Comparison of ENCODE assay signal across 8 mouse cellular contexts in the genomic region with DNA sequence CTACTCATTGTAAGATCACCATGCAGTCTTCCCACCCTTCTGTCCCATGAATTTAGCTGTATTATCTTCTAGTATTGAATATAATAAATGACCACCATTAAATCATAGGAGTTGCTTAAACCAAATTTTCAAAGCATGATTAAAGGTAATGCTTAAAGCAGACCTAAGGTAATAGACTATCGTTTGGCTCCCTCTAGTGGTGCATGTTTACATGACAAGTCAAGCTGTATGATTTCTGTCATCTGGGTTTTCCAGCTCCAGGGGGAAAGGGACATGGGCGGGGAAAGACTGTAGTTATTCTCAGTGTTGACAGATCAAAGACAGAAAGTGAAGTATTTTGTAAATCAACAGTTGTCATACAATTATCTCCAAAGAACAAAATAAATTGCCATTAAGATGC.
A peak's percentile ranks its signal among the peaks of the same experiment; 100 is the strongest.
DNase-seq lines count a peak whose midpoint lies in the region; ATAC-seq and TF ChIP-seq lines count a peak whose summit lies in the region.

No protein-coding gene starts in this region.

- no peaks in the 10 kb centered on the region for H3K36me3 ChIP-seq in kidney, embryonic 16.5 days (ENCODE audit: insufficient read depth, low read length)
- no peaks in the 10 kb centered on the region for H3K36me3 ChIP-seq in liver, postnatal 0 days (replicated peaks; ENCODE audit: insufficient read depth, low read length)
- H3K36me3 ChIP-seq in neural tube, embryonic 14.5 days (ENCODE audit: control insufficient read depth, insufficient read depth, low read length) = no peaks in the 10 kb centered on the region

- DNase-seq in CD4-positive, CD25-positive, alpha-beta regulatory T cell, adult 2 months (ENCODE audit: low read depth, low spot score) = peak; percentile 85
- DNase-seq in heart, adult 9 months (ENCODE audit: low spot score in 2 of 2) = peak; percentile 29 to 72
- DNase-seq in liver, postnatal 0 days = peak; percentile 50
- DNase-seq in thymus, postnatal 4 days = peak; percentile 70

- no peaks in the 10 kb centered on the region for H3K27me3 ChIP-seq in kidney, embryonic 16.5 days (ENCODE audit: insufficient read depth, low read length)
- no peaks in the 10 kb centered on the region for H3K27me3 ChIP-seq in liver, postnatal 0 days (ENCODE audit: insufficient read depth, low read length)
- H3K27me3 ChIP-seq in neural tube, embryonic 14.5 days (ENCODE audit: control insufficient read depth, insufficient read depth, low read length) = no peaks in the 10 kb centered on the region

- TF ChIP-seq POLR2A in cortical plate, adult 2 months (IDR thresholded peaks at IDR 0.05; ENCODE audit: extremely low read depth, insufficient read depth, low read length) = no peak

- peak; percentile 82 for ATAC-seq in activated CD4-positive, CD25-positive, alpha-beta regulatory T cell, adult 4 months
- peak; percentile 70; the same call in 1 of the 2 replicates for ATAC-seq in kidney, embryonic 16.5 days (ENCODE audit: low FRiP score, low TSS enrichment)
- no peak for ATAC-seq in liver, postnatal 0 days
- ATAC-seq in neural tube, embryonic 14.5 days (ENCODE audit: low read depth) = peak; percentile 25; the same call in 1 of the 2 replicates

- TF ChIP-seq EP300 in liver, postnatal 0 days (IDR thresholded peaks at IDR 0.05; ENCODE audit: low read depth) = no peak

- no peaks in the 10 kb centered on the region for H3K9me3 ChIP-seq in kidney, embryonic 16.5 days (ENCODE audit: low read length)
- no peaks in the 10 kb centered on the region for H3K9me3 ChIP-seq in liver, postnatal 0 days (ENCODE audit: low read length)
- no peaks in the 10 kb centered on the region for H3K9me3 ChIP-seq in neural tube, embryonic 14.5 days (ENCODE audit: control insufficient read depth, low read length)

- H3K4me3 ChIP-seq in cortical plate, adult 2 months (ENCODE audit: insufficient read depth, low read length) = no peak overlapping the region
- H3K4me3 ChIP-seq in kidney, embryonic 16.5 days (ENCODE audit: low read length) = no peak overlapping the region
- H3K4me3 ChIP-seq in liver, postnatal 0 days (ENCODE audit: low read depth, low read length) = no peak overlapping the region
- no peak overlapping the region for H3K4me3 ChIP-seq in neural tube, embryonic 14.5 days (ENCODE audit: low read depth, low read length)

- 3% methylated on average over 2 of the region's 2 CpGs for WGBS in kidney, embryonic 16.5 days
- 5% methylated on average over 2 of the region's 2 CpGs for WGBS in liver, postnatal 0 days (ENCODE audit: insufficient replicate concordance)
- 0% methylated on average over 2 of the region's 2 CpGs for WGBS in neural tube, embryonic 14.5 days

- no peak overlapping the region for H3K9ac ChIP-seq in kidney, embryonic 16.5 days (replicated peaks; ENCODE audit: low read length)
- no peak overlapping the region for H3K9ac ChIP-seq in liver, postnatal 0 days (replicated peaks)
- H3K9ac ChIP-seq in neural tube, embryonic 14.5 days (replicated peaks; ENCODE audit: low read depth, low read length) = no peak overlapping the region

- peak; percentile 47; the same call in 1 of the 2 replicates for TF ChIP-seq CTCF in cortical plate, adult 2 months (IDR thresholded peaks at IDR 0.05; ENCODE audit: extremely low read depth, insufficient read depth, low read length)
- peak; percentile 86 for TF ChIP-seq CTCF in liver, postnatal 0 days (IDR thresholded peaks at IDR 0.05; ENCODE audit: low read depth)

- H3K27ac ChIP-seq in cortical plate, adult 2 months (ENCODE audit: insufficient read depth, low read length) = no peak overlapping the region
- H3K27ac ChIP-seq in kidney, embryonic 16.5 days (ENCODE audit: low read length) = no peak overlapping the region
- no peak overlapping the region for H3K27ac ChIP-seq in liver, postnatal 0 days (ENCODE audit: low read depth)
- no peak overlapping the region for H3K27ac ChIP-seq in neural tube, embryonic 14.5 days (ENCODE audit: low read depth, low read length)

- no peaks in the 10 kb centered on the region for H3K4me1 ChIP-seq in cortical plate, adult 2 months (ENCODE audit: control insufficient read depth, insufficient read depth, low read length)
- no peaks in the 10 kb centered on the region for H3K4me1 ChIP-seq in kidney, embryonic 16.5 days (ENCODE audit: insufficient read depth, low read length)
- H3K4me1 ChIP-seq in liver, postnatal 0 days (ENCODE audit: insufficient read depth) = no peaks in the 10 kb centered on the region
- H3K4me1 ChIP-seq in neural tube, embryonic 14.5 days (ENCODE audit: control insufficient read depth, insufficient read depth, low read length) = peaks cover 10% of the 10 kb centered on the region; the same call in 1 of the 2 replicates

- H3K4me2 ChIP-seq in kidney, embryonic 16.5 days (replicated peaks; ENCODE audit: low read depth, low read length) = no peak overlapping the region
- no peak overlapping the region for H3K4me2 ChIP-seq in liver, postnatal 0 days (ENCODE audit: low read depth, low read length)
- no peak overlapping the region for H3K4me2 ChIP-seq in neural tube, embryonic 14.5 days (ENCODE audit: low read depth, low read length)
